Mouse (Mus musculus): ENCODE measurements around the gene H2afv. TPM values are rescaled to one million over a fixed set of nuclear protein-coding genes. Genes with fewer than 3 reads are reported as not detected.

The H2afv gene
- polyA plus RNA-seq, 1 experiment: 175 TPM

DNA sequence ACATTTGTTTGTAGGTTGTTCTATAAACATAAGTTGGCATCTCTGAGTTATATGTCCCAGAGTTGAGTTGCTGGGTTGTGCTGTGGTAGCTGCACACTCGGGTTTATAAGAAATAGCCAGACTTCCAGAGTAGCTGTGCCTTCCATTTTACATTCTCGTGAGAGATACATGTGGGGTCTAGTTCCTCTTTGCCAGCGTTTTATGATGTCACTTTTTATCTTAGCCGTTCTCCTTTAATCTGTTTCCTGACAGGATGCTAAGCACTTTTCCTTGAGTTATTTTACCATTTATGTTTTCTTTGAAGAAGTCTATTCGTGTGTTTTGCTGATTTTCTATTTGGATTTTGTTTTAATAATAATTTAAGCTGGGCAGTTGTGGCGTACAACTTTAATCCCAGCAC lies 51.4 kb downstream of the H2afv start:
- Histone ChIP-seq H3K79me2 (ENCODE audit: control insufficient read depth, insufficient read depth) (peaks cover 24% of the 10 kb centered on the region), H3K27me3 (ENCODE audit: control insufficient read depth, insufficient read depth, insufficient read length) (no peaks in the 10 kb centered on the region), H3ac (ENCODE audit: control insufficient read depth, insufficient read length) (no peak overlapping the region), H3K36me3 (ENCODE audit: control insufficient read depth, insufficient read depth) (no peaks in the 10 kb centered on the region), H3K4me3 (no peak overlapping the region), H3K4me2 (ENCODE audit: low read depth) (no peak overlapping the region)
- TF ChIP-seq POLR2AphosphoS2 (IDR thresholded peaks at IDR 0.05; ENCODE audit: insufficient read length, low read depth): no peak

DNA sequence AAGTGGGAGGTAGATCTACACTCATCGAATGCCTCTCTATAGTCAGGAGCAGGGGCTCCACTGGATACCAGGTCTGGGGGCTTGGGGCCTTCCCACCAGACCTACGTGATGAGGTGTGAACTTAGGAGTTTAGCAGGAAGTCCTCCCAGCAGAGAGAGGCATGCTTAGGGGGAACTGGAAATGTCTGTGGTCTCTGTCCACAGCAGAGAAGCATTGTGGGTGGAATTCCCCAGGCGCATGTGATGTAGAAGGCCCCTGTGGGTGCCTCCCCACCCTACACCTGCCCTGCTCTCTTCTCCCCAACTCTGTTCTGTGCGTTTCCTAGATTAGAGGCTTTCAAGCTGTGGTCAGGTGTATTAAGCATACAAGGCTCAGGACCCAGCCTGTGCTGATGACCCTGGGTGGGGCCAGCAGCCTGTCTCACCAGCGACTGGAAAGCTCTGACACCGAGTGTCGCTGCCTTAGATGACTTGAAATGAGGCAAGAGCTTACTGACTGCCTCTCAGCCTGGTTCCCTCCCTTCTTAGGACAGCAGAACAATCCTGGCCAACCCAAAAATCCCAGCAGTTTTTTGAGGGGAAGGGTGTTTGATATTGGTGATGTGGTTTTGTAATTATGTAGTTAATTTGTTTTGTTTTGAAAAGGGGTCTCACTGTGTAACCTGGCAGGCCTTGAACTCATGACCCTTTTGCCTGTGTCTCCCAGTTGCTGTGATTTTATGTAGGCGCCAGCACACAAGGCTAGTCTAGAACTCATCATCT lies 52.5 kb downstream of the H2afv start:
- peaks cover 24% of the 10 kb centered on the region for H3K79me2 ChIP-seq (ENCODE audit: control insufficient read depth, insufficient read depth)
- H3ac ChIP-seq (ENCODE audit: control insufficient read depth, insufficient read length): no peak overlapping the region
- no peak overlapping the region for H3K4me3 ChIP-seq
- H3K27me3 ChIP-seq (ENCODE audit: control insufficient read depth, insufficient read depth, insufficient read length): no peaks in the 10 kb centered on the region
- TF ChIP-seq POLR2A (IDR thresholded peaks at IDR 0.05; ENCODE audit: insufficient read length, low read depth) (no peak), CEBPB (IDR thresholded peaks at IDR 0.05; ENCODE audit: insufficient read depth, poor library complexity, severe bottlenecking) (no peak), E2F4 (IDR thresholded peaks at IDR 0.05; ENCODE audit: insufficient read depth) (no peak), SRF (IDR thresholded peaks at IDR 0.05; ENCODE audit: control insufficient read depth, insufficient read length, low read depth) (no peak), TCF12 (IDR thresholded peaks at IDR 0.05; ENCODE audit: insufficient read depth, poor library complexity, severe bottlenecking) (no peak), MAX (IDR thresholded peaks at IDR 0.05; ENCODE audit: low read depth) (no peak), MYOD1 (IDR thresholded peaks at IDR 0.05; ENCODE audit: control insufficient read depth in 1 of 3, insufficient read length in 2 of 3, low read depth in 2 of 3) (no peak), POLR2AphosphoS2 (IDR thresholded peaks at IDR 0.05; ENCODE audit: insufficient read length, low read depth) (no peak), MYOG (IDR thresholded peaks at IDR 0.05; ENCODE audit: control insufficient read depth in 1 of 3, insufficient read depth in 1 of 3, insufficient read length in 2 of 3, low read depth in 2 of 3) (no peak), REST (IDR thresholded peaks at IDR 0.05; ENCODE audit: insufficient read depth, insufficient read length) (no peak), TCF3 (IDR thresholded peaks at IDR 0.05; ENCODE audit: insufficient read length, low read depth) (no peak), USF1 (IDR thresholded peaks at IDR 0.05; ENCODE audit: low read depth) (no peak)
- no peak overlapping the region for H3K4me2 ChIP-seq (ENCODE audit: low read depth)
- no peaks in the 10 kb centered on the region for H3K36me3 ChIP-seq (ENCODE audit: control insufficient read depth, insufficient read depth)

DNA sequence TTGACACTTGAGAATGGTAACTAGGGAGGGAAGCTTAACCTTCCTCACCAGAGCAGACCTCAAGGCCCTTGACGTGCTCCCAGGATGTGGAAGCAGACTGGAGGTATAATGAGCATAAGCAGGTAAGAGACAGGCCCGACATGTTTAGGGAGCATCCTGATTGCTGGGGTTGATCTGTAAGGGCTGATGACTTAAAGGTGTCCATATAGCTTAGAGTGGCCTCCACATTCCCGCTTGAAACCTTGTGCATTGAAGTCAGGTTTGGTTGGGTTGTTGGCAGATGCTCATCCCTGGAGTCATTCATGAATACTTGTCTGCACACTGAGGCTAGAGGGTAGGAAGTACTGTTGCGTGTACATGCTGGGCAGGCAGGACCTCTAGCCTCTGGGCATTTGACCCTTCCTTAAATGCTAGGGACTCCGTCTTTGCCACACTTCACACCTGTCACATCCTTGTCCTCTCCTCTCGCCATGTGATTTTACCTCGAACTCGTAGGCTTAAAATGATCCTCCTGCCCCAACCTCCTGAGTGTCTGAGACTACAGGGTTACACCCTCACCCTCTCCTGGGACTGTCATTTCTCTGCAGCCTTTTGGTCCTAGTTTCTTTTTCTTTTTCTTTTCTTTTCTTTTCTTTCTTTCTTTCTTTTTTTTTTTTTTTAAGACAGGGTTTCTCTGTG lies 53.7 kb downstream of the H2afv start:
- Histone ChIP-seq H3K79me2 (ENCODE audit: control insufficient read depth, insufficient read depth) (peaks cover 24% of the 10 kb centered on the region), H3ac (ENCODE audit: control insufficient read depth, insufficient read length) (peak overlapping the region; percentile 80), H3K27me3 (ENCODE audit: control insufficient read depth, insufficient read depth, insufficient read length) (no peaks in the 10 kb centered on the region), H3K4me3 (peak overlapping the region; percentile 50), H3K36me3 (ENCODE audit: control insufficient read depth, insufficient read depth) (no peaks in the 10 kb centered on the region), H3K4me2 (ENCODE audit: low read depth) (peak overlapping the region; percentile 73)
- TF ChIP-seq POLR2AphosphoS2 (IDR thresholded peaks at IDR 0.05; ENCODE audit: insufficient read length, low read depth): no peak
- no peak for TF ChIP-seq REST (IDR thresholded peaks at IDR 0.05; ENCODE audit: insufficient read depth, insufficient read length)
- TF ChIP-seq E2F4 (IDR thresholded peaks at IDR 0.05; ENCODE audit: insufficient read depth): no peak
- TF ChIP-seq TCF12 (IDR thresholded peaks at IDR 0.05; ENCODE audit: insufficient read depth, poor library complexity, severe bottlenecking): no peak
- TF ChIP-seq SRF (IDR thresholded peaks at IDR 0.05; ENCODE audit: control insufficient read depth, insufficient read length, low read depth): no peak
- TF ChIP-seq USF1 (IDR thresholded peaks at IDR 0.05; ENCODE audit: low read depth): no peak
- TF ChIP-seq MYOG (IDR thresholded peaks at IDR 0.05; ENCODE audit: control insufficient read depth in 1 of 3, insufficient read depth in 1 of 3, insufficient read length in 2 of 3, low read depth in 2 of 3): no peak
- no peak for TF ChIP-seq CEBPB (IDR thresholded peaks at IDR 0.05; ENCODE audit: insufficient read depth, poor library complexity, severe bottlenecking)
- TF ChIP-seq MAX (IDR thresholded peaks at IDR 0.05; ENCODE audit: low read depth): no peak
- TF ChIP-seq POLR2A (IDR thresholded peaks at IDR 0.05; ENCODE audit: insufficient read length, low read depth): no peak
- no peak for TF ChIP-seq TCF3 (IDR thresholded peaks at IDR 0.05; ENCODE audit: insufficient read length, low read depth)
- TF ChIP-seq MYOD1 (IDR thresholded peaks at IDR 0.05; ENCODE audit: control insufficient read depth in 1 of 3, insufficient read length in 2 of 3, low read depth in 2 of 3): no peak

DNA sequence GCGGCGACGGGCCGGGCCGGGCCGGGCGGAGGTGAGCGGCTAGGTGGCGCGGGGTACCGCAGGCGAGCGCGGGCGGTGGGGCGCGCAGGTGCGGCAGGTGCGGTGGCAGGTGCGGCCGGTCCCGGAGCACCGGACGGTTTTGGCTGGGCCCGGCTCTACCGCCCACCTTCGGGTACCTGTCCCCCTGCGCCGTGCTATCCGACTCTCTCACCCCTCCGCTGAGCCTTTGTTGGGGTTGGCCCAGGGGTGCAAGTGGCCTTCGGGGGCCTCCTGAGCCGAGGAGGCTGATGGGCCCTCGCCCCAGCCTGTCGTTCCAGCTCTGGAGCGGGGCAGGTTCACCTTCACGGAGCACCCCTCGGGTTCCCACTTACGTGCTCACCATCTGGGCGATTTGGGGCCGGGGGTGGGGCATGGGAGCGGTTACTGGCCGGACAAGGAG lies 54.7 kb downstream of the H2afv start:
- H3K4me3 ChIP-seq: peak overlapping the region; percentile 50
- peak overlapping the region; percentile 73 for H3K4me2 ChIP-seq (ENCODE audit: low read depth)
- no peaks in the 10 kb centered on the region for H3K36me3 ChIP-seq (ENCODE audit: control insufficient read depth, insufficient read depth)
- H3K27me3 ChIP-seq (ENCODE audit: control insufficient read depth, insufficient read depth, insufficient read length): no peaks in the 10 kb centered on the region
- H3ac ChIP-seq (ENCODE audit: control insufficient read depth, insufficient read length): peak overlapping the region; percentile 80
- TF ChIP-seq MYOG (IDR thresholded peaks at IDR 0.05; ENCODE audit: control insufficient read depth in 1 of 3, insufficient read depth in 1 of 3, insufficient read length in 2 of 3, low read depth in 2 of 3): peak in 1 of 3 experiments; percentile 2
- TF ChIP-seq E2F4 (IDR thresholded peaks at IDR 0.05; ENCODE audit: insufficient read depth): no peak
- no peak for TF ChIP-seq TCF12 (IDR thresholded peaks at IDR 0.05; ENCODE audit: insufficient read depth, poor library complexity, severe bottlenecking)
- peak in 1 of 3 experiments; percentile 69 for TF ChIP-seq MYOD1 (IDR thresholded peaks at IDR 0.05; ENCODE audit: control insufficient read depth in 1 of 3, insufficient read length in 2 of 3, low read depth in 2 of 3)
- TF ChIP-seq SRF (IDR thresholded peaks at IDR 0.05; ENCODE audit: control insufficient read depth, insufficient read length, low read depth): no peak
- TF ChIP-seq REST (IDR thresholded peaks at IDR 0.05; ENCODE audit: insufficient read depth, insufficient read length): no peak
- TF ChIP-seq CEBPB (IDR thresholded peaks at IDR 0.05; ENCODE audit: insufficient read depth, poor library complexity, severe bottlenecking): no peak
- TF ChIP-seq POLR2AphosphoS2 (IDR thresholded peaks at IDR 0.05; ENCODE audit: insufficient read length, low read depth): no peak
- TF ChIP-seq TCF3 (IDR thresholded peaks at IDR 0.05; ENCODE audit: insufficient read length, low read depth): peak; percentile 17
- no peak for TF ChIP-seq USF1 (IDR thresholded peaks at IDR 0.05; ENCODE audit: low read depth)
- H3K79me2 ChIP-seq (ENCODE audit: control insufficient read depth, insufficient read depth): peaks cover 24% of the 10 kb centered on the region

All from myocyte (in vitro differentiated cells).